Mouse (Mus musculus) MEL (cell line): ENCODE measurements around the gene Hist3h2a. TPM values are rescaled to one million over a fixed set of nuclear protein-coding genes. Genes with fewer than 3 reads are reported as not detected.

Experiments used
- DNase-seq: peaks from one replicate; pipeline ENCODE4 v3.0.0; 2011; ENCODE audit warnings: low read depth, low spot score
- H3K27ac ChIP-seq: 2 replicates; pipeline ENCODE4 v1.5.1; 2012; ENCODE audit warnings: low read depth, mild to moderate bottlenecking, control low read depth, low read length, moderate library complexity; ENCODE audit not compliant: control insufficient read depth
- H3K27me3 ChIP-seq, 2 experiments: fragments of 150-350 bp in 1 of 2; sonication (generic) in 1 of 2; 2 replicates each; pipeline ENCODE4 v1.6.1; 2012; ENCODE audit warnings: low read length in 2 of 2, mild to moderate bottlenecking in 2 of 2, improper control_type of control experiment in 1 of 2, moderate library complexity in 1 of 2; ENCODE audit not compliant: insufficient read depth in 2 of 2, control insufficient read depth in 1 of 2
- H3K36me3 ChIP-seq, 2 experiments: 2 replicates each; pipeline ENCODE4 v1.6.1; 2012 to 2014; ENCODE audit warnings: low read length in 2 of 2, improper control_type of control experiment in 1 of 2, inconsistent platforms in 1 of 2, mild to moderate bottlenecking in 1 of 2; ENCODE audit not compliant: insufficient read depth in 2 of 2, control insufficient read depth in 1 of 2
- H3K4me1 ChIP-seq, 2 experiments: fragments of 150-350 bp in 1 of 2; sonication (generic) in 1 of 2; 2 replicates each; pipeline ENCODE4 v1.6.1; 2012; ENCODE audit warnings: low read length in 2 of 2, improper control_type of control experiment in 1 of 2, mild to moderate bottlenecking in 1 of 2; ENCODE audit not compliant: insufficient read depth in 2 of 2, control insufficient read depth in 1 of 2
- H3K4me3 ChIP-seq, 2 experiments: fragments of 150-350 bp in 1 of 2; sonication (generic) in 1 of 2; 2 replicates each; pipeline ENCODE4 v1.5.1; 2012; ENCODE audit warnings: low read depth in 2 of 2, low read length in 2 of 2, mild to moderate bottlenecking in 2 of 2, moderate library complexity in 2 of 2, control low read depth in 1 of 2, improper control_type of control experiment in 1 of 2; ENCODE audit not compliant: control insufficient read depth in 1 of 2, insufficient read depth in 1 of 2
- H3K79me2 ChIP-seq: 2 replicates; pipeline ENCODE4 v1.6.1; 2012; ENCODE audit warnings: mild to moderate bottlenecking, low read length, moderate library complexity; ENCODE audit not compliant: control insufficient read depth, poor library complexity, insufficient read depth
- H3K9ac ChIP-seq: 2 replicates; pipeline ENCODE4 v1.6.1; 2012; ENCODE audit warnings: low read depth, mild to moderate bottlenecking, control low read depth, low read length, moderate library complexity; ENCODE audit not compliant: control insufficient read depth, poor library complexity, severe bottlenecking
- H3K9me3 ChIP-seq: fragments of 150-350 bp; sonication (generic); replicated peaks from 2 replicates; pipeline ENCODE4 v1.6.1; 2012; ENCODE audit warnings: mild to moderate bottlenecking, low read length, improper control_type of control experiment, moderate library complexity; ENCODE audit not compliant: insufficient read depth
- BHLHE40 ChIP-seq: IDR thresholded peaks from 2 replicates; pipeline ENCODE4 v1.6.1; 2012; ENCODE audit warnings: low read depth, mild to moderate bottlenecking, inconsistent platforms, low read length, improper control_type of control experiment, borderline replicate concordance
- CHD1 ChIP-seq: IDR thresholded peaks from 2 replicates; pipeline ENCODE4 v1.6.1; 2012; ENCODE audit warnings: low read depth, mild to moderate bottlenecking, inconsistent platforms, low read length, improper control_type of control experiment
- CHD2 ChIP-seq: IDR thresholded peaks from 2 replicates; pipeline ENCODE4 v1.6.1; 2011; ENCODE audit warnings: low read length, improper control_type of control experiment
- E2F4 ChIP-seq: IDR thresholded peaks from 2 replicates; pipeline ENCODE4 v1.6.1; 2011; ENCODE audit warnings: low read depth, low read length, improper control_type of control experiment, borderline replicate concordance
- EP300 ChIP-seq, 2 experiments: IDR thresholded peaks; 2 replicates each; pipeline ENCODE4 v1.6.1; 2011; ENCODE audit warnings: improper control_type of control experiment in 2 of 2, low read length in 2 of 2, low read depth in 1 of 2, mild to moderate bottlenecking in 1 of 2
- ETS1 ChIP-seq: IDR thresholded peaks from 2 replicates; pipeline ENCODE4 v1.6.1; 2012; ENCODE audit warnings: low read depth, mild to moderate bottlenecking, inconsistent platforms, low read length, improper control_type of control experiment, moderate library complexity
- GATA1 ChIP-seq: IDR thresholded peaks from 2 replicates; pipeline ENCODE4 v1.6.1; 2011; ENCODE audit warnings: low read depth, low read length, improper control_type of control experiment
- JUND ChIP-seq: IDR thresholded peaks from 2 replicates; pipeline ENCODE4 v1.6.1; 2011; ENCODE audit warnings: low read depth, mild to moderate bottlenecking, improper control_type of control experiment, low read length
- MAFK ChIP-seq: IDR thresholded peaks from 2 replicates; pipeline ENCODE4 v1.6.1; 2011; ENCODE audit warnings: low read depth, mild to moderate bottlenecking, low read length, improper control_type of control experiment, borderline replicate concordance
- MEF2A ChIP-seq: IDR thresholded peaks from 2 replicates; pipeline ENCODE4 v1.6.1; 2014; ENCODE audit warnings: low read depth, mild to moderate bottlenecking, inconsistent platforms, low read length, improper control_type of control experiment; ENCODE audit not compliant: poor library complexity, insufficient replicate concordance, severe bottlenecking; ENCODE audit errors: extremely low read depth
- MXI1 ChIP-seq: IDR thresholded peaks from 2 replicates; pipeline ENCODE4 v1.6.1; 2011; ENCODE audit warnings: mild to moderate bottlenecking, low read depth, low read length, improper control_type of control experiment
- MYB ChIP-seq: IDR thresholded peaks from 2 replicates; pipeline ENCODE4 v1.6.1; 2011; ENCODE audit warnings: mild to moderate bottlenecking, low read depth, low read length, improper control_type of control experiment
- NELFE ChIP-seq: IDR thresholded peaks from 2 replicates; pipeline ENCODE4 v1.6.1; 2011; ENCODE audit warnings: low read depth, low read length, improper control_type of control experiment
- SIN3A ChIP-seq: IDR thresholded peaks from 2 replicates; pipeline ENCODE4 v1.6.1; 2012; ENCODE audit warnings: low read length, improper control_type of control experiment, inconsistent platforms
- SMC3 ChIP-seq: IDR thresholded peaks from 2 replicates; pipeline ENCODE4 v1.6.1; 2011; ENCODE audit warnings: low read depth, low read length, improper control_type of control experiment
- TAL1 ChIP-seq: IDR thresholded peaks from 2 replicates; pipeline ENCODE4 v1.6.1; 2012; ENCODE audit warnings: mild to moderate bottlenecking, inconsistent platforms, low read length, moderate library complexity, mixed read lengths
- TBP ChIP-seq: IDR thresholded peaks from 2 replicates; pipeline ENCODE4 v1.8.0; 2011; ENCODE audit warnings: low read depth, low read length, improper control_type of control experiment
- TCF12 ChIP-seq: IDR thresholded peaks from 2 replicates; pipeline ENCODE4 v1.6.1; 2014; ENCODE audit warnings: low read depth, mild to moderate bottlenecking, inconsistent platforms, low read length, improper control_type of control experiment, moderate library complexity
- ZC3H11A ChIP-seq: IDR thresholded peaks from 2 replicates; pipeline ENCODE4 v1.6.1; 2012; ENCODE audit warnings: low read depth, mild to moderate bottlenecking, inconsistent platforms, low read length, improper control_type of control experiment
- ZMIZ1 ChIP-seq: IDR thresholded peaks from 2 replicates; pipeline ENCODE4 v1.6.1; 2012; ENCODE audit warnings: low read depth, mild to moderate bottlenecking, inconsistent platforms, low read length, improper control_type of control experiment, moderate library complexity
- polyA plus RNA-seq, 2 experiments: library from polyadenylated mRNA; stranded (reverse) in 1 of 2; unstranded in 1 of 2; fragments of >175 nt in 1 of 2; fragments of >200 nt in 1 of 2; gene quantifications; 2 replicates each; pipeline versions ENCODE4 v1.2.1 to v1.2.4; 2012; ENCODE audit warnings: low replicate concordance in 2 of 2, low read depth in 1 of 2; ENCODE audit not compliant: insufficient read length in 2 of 2, insufficient read depth in 1 of 2, missing spikeins in 1 of 2
- total RNA-seq: library from RNA; depleted of rRNA; stranded (reverse); fragments of 300-350 nt; gene quantifications from 2 replicates; pipeline ENCODE4 v1.2.3, GENCODE M21; 2012

The Hist3h2a gene
- total and polyA plus RNA-seq, 3 experiments, result 0.42 to 184 TPM; not detected in 1

GRCm38 (mm10) chr11:58982471-58983097 lies 28.1 kb downstream of the Hist3h2a start:
- H3K27ac ChIP-seq, result no peak overlapping the region
- H3K9ac ChIP-seq, result no peak overlapping the region
- peaks cover 15 to 16% of the 10 kb centered on the region in 2 experiments for H3K36me3 ChIP-seq
- no peak overlapping the region for H3K4me3 ChIP-seq
- H3K27me3 ChIP-seq, result no peaks in the 10 kb centered on the region
- H3K4me1 ChIP-seq, result peaks cover 11 to 14% of the 10 kb centered on the region in 2 experiments
- no peak for DNase-seq
- TF ChIP-seq BHLHE40, result peak; percentile 47; the same call in 1 of the 2 replicates
- peak; percentile 62 for TF ChIP-seq MXI1
- TF ChIP-seq ETS1, result 0 out of 2 replicates have a peak, but pooled peaks have one; percentile 35
- no peak for TF ChIP-seq CHD2
- peaks cover 36% of the 10 kb centered on the region for H3K79me2 ChIP-seq
- H3K9me3 ChIP-seq, result no peaks in the 10 kb centered on the region

GRCm38 (mm10) chr11:58983691-58984341 lies 29.3 kb downstream of the Hist3h2a start:
- H3K9me3 ChIP-seq, result no peaks in the 10 kb centered on the region
- H3K4me1 ChIP-seq, result peaks cover 11 to 14% of the 10 kb centered on the region in 2 experiments
- DNase-seq, result no peak
- H3K4me3 ChIP-seq, result no peak overlapping the region
- TF ChIP-seq MEF2A, result no peak
- no peak for TF ChIP-seq SMC3
- TF ChIP-seq NELFE, result no peak
- no peak for TF ChIP-seq EP300 (IDR thresholded peaks at IDR 0.05; ENCODE audit: low read depth in 1 of 2, low read length in 2 of 2)
- TF ChIP-seq SIN3A, result no peak
- no peak for TF ChIP-seq MYB
- TF ChIP-seq MXI1, result no peak
- TF ChIP-seq TCF12, result no peak
- TF ChIP-seq ZC3H11A, result no peak
- TF ChIP-seq TAL1, result no peak
- TF ChIP-seq TBP, result no peak
- no peak for TF ChIP-seq BHLHE40
- TF ChIP-seq MAFK, result no peak
- no peak for TF ChIP-seq CHD1
- no peak for TF ChIP-seq GATA1
- TF ChIP-seq JUND, result no peak
- TF ChIP-seq ZMIZ1, result no peak
- no peak for TF ChIP-seq E2F4
- TF ChIP-seq, all 39 proteins: peak for 0
- H3K9ac ChIP-seq, result no peak overlapping the region
- H3K27me3 ChIP-seq, result no peaks in the 10 kb centered on the region
- peaks cover 15 to 16% of the 10 kb centered on the region in 2 experiments for H3K36me3 ChIP-seq
- H3K79me2 ChIP-seq, result peaks cover 24% of the 10 kb centered on the region
- no peak overlapping the region for H3K27ac ChIP-seq
